Comparison of ENCODE assay signal across 9 mouse cellular contexts in the genomic region with DNA sequence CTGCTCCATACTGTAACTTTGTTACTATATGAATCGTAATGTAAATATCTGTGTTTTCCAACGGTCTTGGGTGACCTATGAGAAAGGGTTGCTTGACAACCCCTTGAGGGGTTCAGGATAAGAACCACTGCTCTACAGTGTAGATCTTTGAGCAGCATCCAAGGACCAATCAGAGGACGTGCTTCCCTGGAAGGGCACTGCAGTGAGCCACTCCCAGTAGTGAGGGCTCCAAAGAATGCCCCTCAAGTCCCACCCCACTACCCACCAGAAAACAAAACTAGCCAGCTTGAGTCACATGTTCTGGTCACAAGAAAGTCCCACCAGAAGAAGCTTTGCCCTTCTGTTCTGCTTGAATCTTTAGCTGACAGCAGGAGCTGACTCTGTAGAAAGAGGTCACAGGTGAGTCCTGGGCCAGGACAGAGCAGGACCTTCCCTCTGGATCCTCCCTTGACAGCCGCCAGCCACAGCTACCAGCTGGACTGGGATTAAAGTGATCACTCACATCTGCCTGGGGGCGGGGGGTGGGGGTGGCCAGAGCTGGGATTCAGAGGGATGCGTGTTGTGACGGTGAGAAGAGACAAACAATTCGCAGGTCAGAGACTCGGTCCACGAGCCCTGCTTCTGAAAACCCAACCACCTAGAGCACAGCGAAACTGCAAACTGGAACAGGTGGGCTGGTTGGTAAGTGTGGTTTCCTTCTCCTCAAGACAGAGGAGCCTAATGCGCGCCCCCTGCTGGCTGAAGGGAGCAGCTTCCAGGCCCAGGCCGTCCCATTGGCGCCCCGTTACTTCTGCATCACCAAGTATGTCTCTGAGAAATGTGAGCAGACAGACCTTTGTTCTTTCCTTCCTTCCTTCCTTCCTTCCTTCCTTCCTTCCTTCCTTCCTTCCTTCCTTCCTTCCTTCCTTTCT. TPM values are rescaled to one million over a fixed set of nuclear protein-coding genes. Genes with fewer than 3 reads are reported as not detected.
DNase-seq lines count a peak whose midpoint lies in the region; ATAC-seq and TF ChIP-seq lines count a peak whose summit lies in the region.
"Had no signal": no experiment of that assay in that cellular context is flagged by ENCODE, and none has a peak within 500 bp of the region (broad histone marks: within the 10 kb centered on the region; RNA-seq: fewer than 3 reads in every experiment).

No protein-coding gene starts in this region.

- 0 out of 2 replicates have a peak, but pooled peaks cover 2% of the 10 kb centered on the region for H3K27me3 ChIP-seq in forebrain, embryonic 16.5 days (replicated peaks; ENCODE audit: control insufficient read depth, insufficient read depth, low read length)
- no peaks in the 10 kb centered on the region for H3K27me3 ChIP-seq in hindbrain, embryonic 14.5 days (ENCODE audit: control insufficient read depth, insufficient read depth, low read length)

- no peak overlapping the region for H3K9ac ChIP-seq in forebrain, embryonic 16.5 days (replicated peaks; ENCODE audit: low read depth, low read length)
- H3K9ac ChIP-seq in hindbrain, embryonic 14.5 days: no peak overlapping the region
- H3K9ac ChIP-seq: limb, embryonic 12.5 days had no signal

- H3K4me3 ChIP-seq in forebrain, embryonic 16.5 days (replicated peaks; ENCODE audit: low read length): no peak overlapping the region
- no peak overlapping the region for H3K4me3 ChIP-seq in hindbrain, embryonic 14.5 days (replicated peaks; ENCODE audit: low read length)
- H3K4me3 ChIP-seq in left cerebral cortex, adult 2 months: no peak overlapping the region
- H3K4me3 ChIP-seq: limb, embryonic 12.5 days had no signal

- intact Hi-C loops in left cerebral cortex, adult 2 months (cut with DNase I): loop anchor here (1.0 to 10.0 kb wide), 3 partner anchors 67 to 448 kb away; a partner anchor contains a TSS

- TF ChIP-seq CTCF in left cerebral cortex, adult 2 months (IDR thresholded peaks at IDR 0.05): peak; percentile 91

- no peaks in the 10 kb centered on the region for H3K4me1 ChIP-seq in forebrain, embryonic 16.5 days (replicated peaks; ENCODE audit: control insufficient read depth, insufficient read depth, low read length)
- no peaks in the 10 kb centered on the region for H3K4me1 ChIP-seq in hindbrain, embryonic 14.5 days (replicated peaks; ENCODE audit: control insufficient read depth, insufficient read depth, low read length)
- H3K4me1 ChIP-seq: limb, embryonic 12.5 days had no signal

- no peaks in the 10 kb centered on the region for H3K36me3 ChIP-seq in forebrain, embryonic 16.5 days (ENCODE audit: control insufficient read depth, insufficient read depth)
- no peaks in the 10 kb centered on the region for H3K36me3 ChIP-seq in hindbrain, embryonic 14.5 days (replicated peaks; ENCODE audit: control insufficient read depth, insufficient read depth)
- H3K36me3 ChIP-seq: limb, embryonic 12.5 days had no signal

- no peaks in the 10 kb centered on the region for H3K9me3 ChIP-seq in forebrain, embryonic 16.5 days (ENCODE audit: control insufficient read depth, low read length)
- H3K9me3 ChIP-seq in hindbrain, embryonic 14.5 days (ENCODE audit: control insufficient read depth, low read length): no peaks in the 10 kb centered on the region
- H3K9me3 ChIP-seq: limb, embryonic 12.5 days had no signal

- peak; percentile 92 for DNase-seq in MN1 (ENCODE audit: low spot score)
- DNase-seq in cerebellum, adult 11 months: peak; percentile 76
- DNase-seq in hindbrain, embryonic 14.5 days (ENCODE audit: low spot score): peak; percentile 91
- peak; percentile 82 to 90 for DNase-seq in left cerebral cortex, adult 2 months (ENCODE audit: extremely low spot score in 1 of 2, low spot score in 2 of 2)
- peak; percentile 83 to 93 for DNase-seq in right cerebral cortex, postnatal 10 days (ENCODE audit: low spot score in 2 of 2)
- peak; percentile 74 for DNase-seq in urinary bladder, adult 2 months (ENCODE audit: low spot score)

- WGBS in forebrain, embryonic 16.5 days: 18% methylated on average over 16 of the region's 16 CpGs
- 18% methylated on average over 16 of the region's 16 CpGs for WGBS in hindbrain, embryonic 14.5 days

- ATAC-seq in forebrain, embryonic 16.5 days: peak; percentile 81
- peak; percentile 24; the same call in 1 of the 2 replicates for ATAC-seq in hindbrain, embryonic 14.5 days (ENCODE audit: low FRiP score)
- peak; percentile 78 for ATAC-seq in megakaryocyte, adult 5-6 weeks (ENCODE audit: poor library complexity, severe bottlenecking)

- no peak overlapping the region for H3K27ac ChIP-seq in forebrain, embryonic 16.5 days (ENCODE audit: low read length)
- H3K27ac ChIP-seq in hindbrain, embryonic 14.5 days: no peak overlapping the region
- H3K27ac ChIP-seq in left cerebral cortex, adult 2 months: no peak overlapping the region
- H3K27ac ChIP-seq: limb, embryonic 12.5 days had no signal

- no peak overlapping the region for H3K4me2 ChIP-seq in forebrain, embryonic 16.5 days (ENCODE audit: low read length)
- H3K4me2 ChIP-seq in hindbrain, embryonic 14.5 days (replicated peaks): no peak overlapping the region
- H3K4me2 ChIP-seq: limb, embryonic 12.5 days had no signal

RNA-seq across cellular contexts. Expression of a gene that starts 6.1 kb away (rescaled TPM):
- polyA plus RNA-seq in forebrain, embryonic 16.5 days (2015; fragmentation: Nextera tagmentation; extraction: Ambion mirVana): 105 and 141 TPM in 2 replicates
- polyA plus RNA-seq in hindbrain, embryonic 14.5 days (2014; fragmentation: Nextera tagmentation; extraction: Ambion mirVana): 134 and 141 TPM in 2 replicates
- total RNA-seq in left cerebral cortex, adult 2 months (2021): 100 to 1,000 TPM; 334 to 335 TPM
- 8.7 and 9.5 TPM in 2 replicates for total RNA-seq in megakaryocyte, adult 5-6 weeks (2015)
- total RNA-seq in megakaryocyte, adult 5-6 weeks (2017): 5.2 and 9.6 TPM in 2 replicates
- 121 and 128 TPM in 2 replicates for polyA plus RNA-seq in urinary bladder, adult 2 months (2012; rRNA removed)

RNA-seq across cellular contexts. Expression of a gene that starts 16.1 kb away (rescaled TPM):
- 4.4 and 5.0 TPM in 2 replicates for polyA plus RNA-seq in forebrain, embryonic 16.5 days (2015; fragmentation: Nextera tagmentation; extraction: Ambion mirVana)
- 3.2 and 4.2 TPM in 2 replicates for polyA plus RNA-seq in hindbrain, embryonic 14.5 days (2014; fragmentation: Nextera tagmentation; extraction: Ambion mirVana)
- 10 to 100 TPM; 31.7 to 31.8 TPM for total RNA-seq in left cerebral cortex, adult 2 months (2021)
- total RNA-seq in megakaryocyte, adult 5-6 weeks (2015): 3.8 and 5.9 TPM in 2 replicates
- 12.9 and 24.2 TPM in 2 replicates for total RNA-seq in megakaryocyte, adult 5-6 weeks (2017)
- polyA plus RNA-seq in urinary bladder, adult 2 months (2012; rRNA removed): 80.2 and 82.5 TPM in 2 replicates

RNA-seq across cellular contexts. Expression of a gene that starts 16.6 kb away (rescaled TPM):
- 25.1 and 28.4 TPM in 2 replicates for polyA plus RNA-seq in forebrain, embryonic 16.5 days (2015; fragmentation: Nextera tagmentation; extraction: Ambion mirVana)
- 21.4 and 23.7 TPM in 2 replicates for polyA plus RNA-seq in hindbrain, embryonic 14.5 days (2014; fragmentation: Nextera tagmentation; extraction: Ambion mirVana)
- total RNA-seq in left cerebral cortex, adult 2 months (2021): 10 to 100 TPM; 29.0 to 30.1 TPM
- total RNA-seq in megakaryocyte, adult 5-6 weeks (2015): 9.8 and 10.4 TPM in 2 replicates
- total RNA-seq in megakaryocyte, adult 5-6 weeks (2017): 3.3 and 8.8 TPM in 2 replicates
- polyA plus RNA-seq in urinary bladder, adult 2 months (2012; rRNA removed): 31.3 and 37.1 TPM in 2 replicates

RNA-seq across cellular contexts. Expression of a gene that starts 26.6 kb away (rescaled TPM):
- polyA plus RNA-seq in forebrain, embryonic 16.5 days (2015; fragmentation: Nextera tagmentation; extraction: Ambion mirVana): not detected in 2 replicates
- not detected in 2 replicates for polyA plus RNA-seq in hindbrain, embryonic 14.5 days (2014; fragmentation: Nextera tagmentation; extraction: Ambion mirVana)
- not detected for total RNA-seq in left cerebral cortex, adult 2 months (2021)
- total RNA-seq in megakaryocyte, adult 5-6 weeks (2015): not detected in 2 replicates
- total RNA-seq in megakaryocyte, adult 5-6 weeks (2017): not detected in 2 replicates
- polyA plus RNA-seq in urinary bladder, adult 2 months (2012; rRNA removed): 0.07 TPM in 1 of 2 replicates, not detected in the other
- polyA plus RNA-seq: limb, embryonic 12.5 days had no signal

RNA-seq across cellular contexts. Expression of a gene that starts 46.1 kb away (rescaled TPM):
- polyA plus RNA-seq in forebrain, embryonic 16.5 days (2015; fragmentation: Nextera tagmentation; extraction: Ambion mirVana): 0.06 and 0.22 TPM in 2 replicates
- polyA plus RNA-seq in hindbrain, embryonic 14.5 days (2014; fragmentation: Nextera tagmentation; extraction: Ambion mirVana): 0.48 and 1.1 TPM in 2 replicates
- under 1 TPM in 1 of 2 experiments, not detected in 1; 0.87 TPM for total RNA-seq in left cerebral cortex, adult 2 months (2021)
- not detected in 2 replicates for total RNA-seq in megakaryocyte, adult 5-6 weeks (2015)
- not detected in 2 replicates for total RNA-seq in megakaryocyte, adult 5-6 weeks (2017)
- 0.56 and 0.91 TPM in 2 replicates for polyA plus RNA-seq in urinary bladder, adult 2 months (2012; rRNA removed)

Comparison
In these comparisons a context has a peak if more than half of its experiments do, and no peak if none do; other contexts are left out.
1. ATAC-seq: peak in every context shown above with its lines; median percentile 81 in forebrain, embryonic 16.5 days; 78 in megakaryocyte, adult 5-6 weeks; 24 in hindbrain, embryonic 14.5 days.
2. RNA of a gene that starts 16.1 kb away (polyA plus RNA-seq): 80.2 to 82.5 TPM in urinary bladder, adult 2 months; 4.4 to 5.0 TPM in forebrain, embryonic 16.5 days and 3.2 to 4.2 TPM in hindbrain, embryonic 14.5 days; every median in the first group is over 10 times any median in the second.
3. Peak in every context shown above with its lines, with median percentiles within 50 percentile points of each other: DNase-seq.